Mouse (Mus musculus) right cerebral cortex, postnatal 25 days (tissue): ENCODE measurements at regions not wholly inside any gene's neighbourhood (a gene's known extent, or its start where the extent isn't known, plus 50 kb on each side); places are given as distances from the start of the nearest gene placed in this dataset.

Source experiments
- DNase-seq: peaks from one replicate; pipeline ENCODE4 v3.0.0; 2022

DNA sequence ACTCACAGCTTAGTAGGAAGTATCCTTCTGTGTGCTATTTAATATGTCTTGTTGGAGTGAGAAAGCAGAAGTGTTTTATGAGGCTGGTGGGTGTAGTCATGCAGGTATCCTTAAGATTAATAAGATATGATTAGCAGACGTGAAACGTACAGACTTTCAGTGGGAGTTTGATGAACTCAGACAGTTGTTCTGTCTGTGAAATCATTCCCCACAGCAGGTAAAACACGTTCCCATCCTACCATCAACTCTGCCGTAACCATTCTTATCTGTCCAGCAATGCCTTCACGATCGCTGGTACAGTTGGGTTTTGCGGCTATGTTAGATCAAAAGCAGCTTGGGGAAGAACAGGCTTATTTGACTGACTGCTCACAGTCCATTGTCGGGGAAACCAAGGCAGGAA lies 332.3 kb downstream of the Med10 start:
- DNase-seq = no peak

- DNase-seq = no peak
Observed at GRCm38 (mm10) chr13:70136209-70136608, 334.0 kb downstream of the Med10 start.

DNA sequence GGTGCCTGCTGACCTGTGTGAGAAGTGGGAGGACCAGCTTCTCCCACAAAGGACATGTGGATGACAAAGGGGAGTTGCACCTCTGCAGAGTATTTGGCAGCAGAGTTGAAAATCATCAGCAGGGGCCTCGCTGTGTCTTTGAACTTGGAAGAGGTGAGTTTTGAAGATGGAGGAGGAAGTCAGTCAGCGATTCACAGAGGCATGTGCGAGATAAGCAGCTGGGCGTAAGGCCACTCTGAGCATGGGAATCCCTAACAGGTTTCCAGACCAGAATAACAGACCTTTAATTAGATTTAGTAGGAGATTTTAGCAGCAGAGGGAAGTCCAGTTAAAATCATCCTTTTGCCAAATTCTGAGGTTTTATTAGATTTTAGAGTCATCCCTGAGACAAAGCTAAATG lies 342.3 kb downstream of the Med10 start:
- DNase-seq = no peak

DNA sequence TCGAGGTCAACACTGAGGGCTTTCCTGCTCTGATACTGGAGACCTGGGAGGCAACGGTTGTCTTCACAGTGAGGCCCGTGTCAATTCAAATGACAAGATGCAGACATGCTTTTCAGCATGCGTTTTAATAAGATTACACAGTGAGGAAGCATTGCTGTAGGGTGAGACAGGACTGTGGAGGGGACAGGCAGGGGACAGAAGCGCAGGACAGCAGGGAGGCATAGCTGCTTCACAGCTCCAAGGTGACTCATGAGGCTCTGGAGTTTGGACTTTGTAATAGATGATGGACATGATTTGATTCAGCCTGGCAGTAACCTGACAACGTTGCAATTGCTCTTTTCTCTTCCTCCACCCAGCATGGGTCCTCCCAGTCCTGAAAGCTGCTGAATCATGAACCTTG lies 343.3 kb downstream of the Med10 start:
- DNase-seq = no peak

DNA sequence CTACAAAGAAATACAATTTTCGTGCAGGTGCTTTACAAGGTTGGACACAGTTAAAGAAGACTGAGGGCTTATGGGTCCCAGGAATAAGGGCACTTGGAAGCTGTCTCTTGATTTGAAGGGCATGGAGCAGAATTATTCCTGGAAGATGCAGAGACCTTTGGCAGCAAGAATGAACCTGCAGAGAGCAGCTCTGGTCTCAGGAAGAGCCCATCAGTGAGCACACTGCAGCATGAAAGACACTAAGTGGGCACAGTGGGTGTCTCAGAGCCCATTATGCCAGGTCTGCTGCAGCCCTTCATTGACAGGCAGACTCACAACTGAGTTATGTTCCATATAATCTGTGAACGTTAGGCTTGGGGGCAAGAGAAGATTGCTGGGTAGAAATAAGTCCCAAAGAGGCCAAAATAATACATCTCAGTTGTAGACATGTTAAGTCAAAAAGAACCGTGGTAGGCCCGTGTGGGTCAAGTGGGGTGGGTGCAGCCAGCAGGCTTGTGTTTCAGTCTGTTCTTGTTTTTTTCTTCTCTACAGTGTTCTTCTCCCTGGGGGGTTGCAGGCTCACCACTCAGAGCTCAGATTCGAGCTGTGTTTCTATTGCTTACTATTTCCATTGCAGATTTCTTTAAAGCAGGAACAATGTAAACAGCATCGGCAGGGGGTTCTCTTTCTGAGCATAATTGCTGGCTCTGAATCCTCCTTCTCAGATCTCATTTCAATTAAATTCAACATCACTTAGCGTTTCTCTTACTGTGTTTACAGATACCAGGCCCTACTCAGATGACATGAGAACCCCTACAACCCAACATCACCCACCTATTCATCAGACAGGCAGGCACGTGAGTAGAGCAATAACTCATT lies 347.1 kb downstream of the Med10 start:
- no peak for DNase-seq

DNA sequence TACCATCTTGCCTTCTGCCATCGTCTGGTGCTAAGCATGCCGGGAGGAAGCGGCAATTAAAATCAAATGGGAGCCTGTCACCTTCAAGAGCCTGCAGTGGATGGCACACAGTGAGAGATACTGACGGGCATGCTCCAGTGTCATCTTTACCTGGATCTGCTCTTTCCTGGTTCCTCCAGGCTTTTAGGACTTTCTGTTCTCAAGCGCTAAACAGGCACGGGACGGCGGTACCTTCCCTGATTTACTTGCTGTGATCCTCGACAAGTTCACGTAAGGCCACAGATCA lies 347.6 kb downstream of the Med10 start:
- no peak for DNase-seq

DNA sequence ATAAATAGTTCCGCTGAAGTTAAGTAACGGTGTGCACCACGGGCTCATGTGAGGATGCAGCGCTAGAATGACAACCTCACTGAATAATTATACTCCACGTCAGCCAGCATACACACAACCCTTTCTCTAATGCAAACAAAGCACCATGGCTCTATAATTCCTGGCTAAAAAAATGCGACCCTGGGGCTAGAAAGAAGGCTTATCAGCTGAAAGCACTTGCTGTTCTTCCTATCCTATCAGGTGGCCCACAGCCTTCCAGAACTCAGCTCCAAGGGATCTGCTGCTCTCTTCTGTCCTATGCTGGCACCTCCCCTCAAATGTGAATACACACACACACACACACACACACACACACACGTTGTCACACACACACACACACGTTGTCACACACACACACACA lies 350.9 kb downstream of the Med10 start:
- no peak for DNase-seq

- no peak for DNase-seq
Observed at GRCm38 (mm10) chr13:70155596-70155995, 353.4 kb downstream of the Med10 start.

GRCm38 (mm10) chr13:70156975-70157588 lies 354.9 kb downstream of the Med10 start:
- no peak for DNase-seq

- no peak for DNase-seq
Observed at GRCm38 (mm10) chr13:70159065-70159464, 356.9 kb downstream of the Med10 start.

- DNase-seq = peak; percentile 62
Observed at GRCm38 (mm10) chr13:70159604-70160003, 357.4 kb downstream of the Med10 start.

DNA sequence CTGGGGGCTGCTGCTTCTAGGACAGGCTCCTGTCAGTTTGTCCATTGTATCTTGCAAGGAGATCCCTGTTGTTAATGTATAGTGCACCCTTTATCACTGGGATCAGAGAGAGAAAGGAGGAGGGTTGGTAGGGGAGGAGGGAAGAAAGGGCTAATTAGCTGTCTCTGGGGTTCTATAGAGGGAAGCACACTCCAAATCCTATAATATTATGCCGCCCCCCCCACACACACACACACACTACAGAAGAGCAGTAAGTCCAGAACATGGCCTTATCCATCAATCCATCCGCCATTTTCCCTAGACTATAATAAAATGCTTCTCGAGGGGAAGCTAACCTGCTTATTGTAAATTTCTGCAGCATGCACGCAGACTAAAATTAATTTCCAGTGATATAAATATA lies 359.9 kb downstream of the Med10 start:
- no peak for DNase-seq

- no peak for DNase-seq
Observed at GRCm38 (mm10) chr13:70165511-70166225, 363.5 kb downstream of the Med10 start.

DNA sequence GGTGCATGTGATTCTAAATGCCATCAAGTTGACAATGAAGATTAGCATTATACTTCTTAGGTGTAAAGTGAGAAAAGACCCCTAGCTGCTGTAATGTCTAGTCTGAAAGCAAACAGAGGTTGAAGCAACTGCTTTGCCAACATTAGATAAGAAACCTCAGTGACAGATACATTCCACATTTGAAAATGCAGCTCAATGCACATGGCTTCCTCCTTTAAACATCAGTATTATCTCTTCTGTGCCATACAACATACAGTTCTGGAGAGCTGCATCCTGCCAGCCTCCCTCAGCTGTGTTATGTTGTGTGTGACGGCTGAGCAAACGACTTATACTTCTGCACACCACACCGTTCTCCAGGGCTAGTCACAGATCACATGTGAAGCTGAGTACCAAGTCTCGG lies 365.6 kb downstream of the Med10 start:
- no peak for DNase-seq

- DNase-seq = no peak
Observed at GRCm38 (mm10) chr13:70168906-70169305, 366.7 kb downstream of the Med10 start.

GRCm38 (mm10) chr13:70177066-70177465 lies 374.9 kb downstream of the Med10 start:
- DNase-seq = no peak

GRCm38 (mm10) chr13:70178073-70178491 lies 375.9 kb downstream of the Med10 start:
- no peak for DNase-seq

- no peak for DNase-seq
Observed at GRCm38 (mm10) chr13:70190978-70191377, 388.8 kb downstream of the Med10 start.

DNA sequence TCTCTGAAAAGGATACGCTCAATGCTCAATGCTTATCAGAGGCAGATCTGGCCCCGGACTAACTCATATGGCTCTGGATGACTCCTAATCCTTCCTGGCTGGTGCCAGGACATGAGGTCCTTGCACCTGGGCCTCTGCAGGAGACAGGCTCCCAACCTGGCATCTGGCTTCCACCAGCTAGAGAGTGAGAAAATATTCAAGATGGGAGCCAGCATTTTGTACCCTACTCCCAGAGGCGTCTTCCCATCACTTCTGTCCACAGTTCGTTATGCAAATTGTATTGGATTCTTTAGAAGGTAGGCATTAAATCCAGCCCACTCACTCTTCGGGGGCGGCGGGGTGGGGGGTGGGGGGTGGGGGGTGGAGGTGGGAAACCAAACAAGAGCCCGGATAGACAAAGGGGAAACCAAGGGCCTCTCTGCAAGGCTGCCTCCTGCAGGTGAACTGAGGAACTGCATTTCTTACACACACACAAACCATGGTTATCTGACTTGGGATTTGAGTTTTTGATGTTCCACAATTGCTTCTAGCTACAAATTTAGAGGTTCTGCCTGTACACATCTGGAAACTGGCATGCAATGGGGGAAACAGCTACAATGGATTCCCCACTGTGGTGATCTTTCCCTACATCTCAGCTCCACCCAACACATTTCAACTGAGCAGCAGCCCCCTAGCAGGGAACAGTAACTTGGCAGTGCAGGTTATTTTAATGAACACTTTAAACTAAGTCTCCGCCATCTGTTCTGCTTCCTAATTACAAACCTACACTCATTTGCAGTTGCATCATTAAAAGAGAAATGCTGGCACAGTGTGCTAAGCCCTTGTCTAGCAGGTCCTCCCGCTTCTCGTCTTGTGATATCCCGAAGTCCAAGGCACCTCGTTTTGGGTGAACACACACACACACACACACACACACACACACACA lies 390.2 kb downstream of the Med10 start:
- peak; percentile 43 for DNase-seq

DNA sequence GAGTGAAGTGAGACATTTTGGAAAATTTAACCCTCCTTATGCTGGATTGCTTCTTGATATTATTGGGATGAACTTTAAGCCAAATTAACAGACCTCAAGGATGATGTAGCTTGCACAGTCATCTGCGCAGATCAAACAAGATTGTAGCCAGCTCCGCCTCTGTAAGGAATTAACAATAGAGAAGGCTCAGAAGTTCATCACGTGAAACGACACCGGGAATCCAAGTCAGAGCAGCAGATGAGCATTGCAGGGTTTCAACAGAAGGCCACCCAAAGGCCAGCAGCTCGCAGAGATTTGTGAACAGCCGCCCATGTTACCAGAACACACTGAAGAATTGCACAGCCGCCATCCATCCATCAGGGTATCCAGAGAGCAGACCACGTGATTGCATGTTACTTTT lies 391.1 kb downstream of the Med10 start:
- DNase-seq = no peak

- no peak for DNase-seq
Observed at GRCm38 (mm10) chr13:70195854-70196253, 393.7 kb downstream of the Med10 start.

DNA sequence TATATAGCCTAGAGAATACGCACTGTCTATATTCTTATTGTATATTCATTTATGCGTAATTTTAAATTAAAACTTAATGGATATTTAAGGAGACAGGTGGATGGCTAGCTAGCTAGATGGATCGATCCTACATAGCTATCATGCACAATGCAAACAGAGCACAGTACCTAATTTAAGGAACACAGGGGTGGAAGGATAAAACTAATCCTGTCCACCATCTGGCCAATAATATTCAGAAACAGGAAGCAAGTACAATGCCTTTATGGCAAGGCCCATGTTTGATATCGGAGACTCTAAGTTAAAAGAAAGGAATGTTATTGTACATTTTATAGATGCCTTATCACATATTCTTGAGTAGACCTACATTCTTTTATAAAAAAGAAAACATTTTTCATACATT lies 396.4 kb downstream of the Med10 start:
- DNase-seq = no peak

- no peak for DNase-seq
Observed at GRCm38 (mm10) chr13:70199087-70199486, 396.9 kb downstream of the Med10 start.
